Mouse (Mus musculus): ENCODE measurements around the gene Znhit6.

- TF ChIP-seq GATA1 (IDR thresholded peaks at IDR 0.05; ENCODE audit: low read length) (no peak), TAL1 (IDR thresholded peaks at IDR 0.05; ENCODE audit: low read length) (no peak)
Observed at GRCm38 (mm10) chr3:145641878-145642277, 65.9 kb downstream of the Znhit6 start.
